Mouse (Mus musculus) lung, adult 2 months (tissue): ENCODE measurements around the gene Rps2.

Experiments used
- CTCF ChIP-seq: fragments of 200-500 bp; IDR thresholded peaks from 2 replicates; pipeline ENCODE4 v1.5.1; 2011; ENCODE audit warnings: mild to moderate bottlenecking, low read length, control low read depth; ENCODE audit not compliant: insufficient read depth
- POLR2A ChIP-seq: fragments of 200-500 bp; IDR thresholded peaks from 2 replicates; pipeline ENCODE4 v1.6.1; 2011; ENCODE audit warnings: low read depth, mild to moderate bottlenecking, control low read depth, low read length, borderline replicate concordance; ENCODE audit errors: extremely low read depth

DNA sequence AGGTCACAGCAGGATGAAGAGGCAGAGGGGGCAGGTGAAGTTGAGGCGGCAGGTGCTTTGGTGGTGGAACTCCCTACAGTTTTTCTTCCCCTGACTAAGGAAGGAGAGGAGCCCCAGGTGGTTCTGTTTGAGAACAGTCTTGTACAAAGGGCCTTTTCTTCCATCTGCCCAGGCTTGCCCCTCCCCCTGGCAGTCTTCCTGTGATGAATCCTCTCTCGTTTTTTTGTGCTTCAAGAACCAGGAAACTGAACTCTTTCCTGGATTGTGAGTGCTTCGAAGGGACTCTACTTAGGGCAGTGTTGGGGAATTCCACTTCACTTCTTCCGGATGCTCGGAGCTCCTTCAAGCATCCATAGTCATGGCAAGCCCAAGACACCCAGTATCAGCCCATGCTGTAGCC lies 19.9 kb upstream of the Rps2 start:
- no peak for TF ChIP-seq CTCF
- no peak for TF ChIP-seq POLR2A
